Mouse (Mus musculus) MEL (cell line): ENCODE measurements around the gene Mad2l2. TPM values are rescaled to one million over a fixed set of nuclear protein-coding genes. Genes with fewer than 3 reads are reported as not detected.

ENCODE experiments used
- DNase-seq: peaks from one replicate; pipeline ENCODE4 v3.0.0; 2011; ENCODE audit warnings: low read depth, low spot score
- H3K27ac ChIP-seq: 2 replicates; pipeline ENCODE4 v1.5.1; 2012; ENCODE audit warnings: low read depth, mild to moderate bottlenecking, control low read depth, low read length, moderate library complexity; ENCODE audit not compliant: control insufficient read depth
- H3K27me3 ChIP-seq, 2 experiments: fragments of 150-350 bp in 1 of 2; sonication (generic) in 1 of 2; 2 replicates each; pipeline ENCODE4 v1.6.1; 2012; ENCODE audit warnings: low read length in 2 of 2, mild to moderate bottlenecking in 2 of 2, improper control_type of control experiment in 1 of 2, moderate library complexity in 1 of 2; ENCODE audit not compliant: insufficient read depth in 2 of 2, control insufficient read depth in 1 of 2
- H3K36me3 ChIP-seq, 2 experiments: 2 replicates each; pipeline ENCODE4 v1.6.1; 2012 to 2014; ENCODE audit warnings: low read length in 2 of 2, improper control_type of control experiment in 1 of 2, inconsistent platforms in 1 of 2, mild to moderate bottlenecking in 1 of 2; ENCODE audit not compliant: insufficient read depth in 2 of 2, control insufficient read depth in 1 of 2
- H3K4me1 ChIP-seq, 2 experiments: fragments of 150-350 bp in 1 of 2; sonication (generic) in 1 of 2; 2 replicates each; pipeline ENCODE4 v1.6.1; 2012; ENCODE audit warnings: low read length in 2 of 2, improper control_type of control experiment in 1 of 2, mild to moderate bottlenecking in 1 of 2; ENCODE audit not compliant: insufficient read depth in 2 of 2, control insufficient read depth in 1 of 2
- H3K4me3 ChIP-seq, 2 experiments: fragments of 150-350 bp in 1 of 2; sonication (generic) in 1 of 2; 2 replicates each; pipeline ENCODE4 v1.5.1; 2012; ENCODE audit warnings: low read depth in 2 of 2, low read length in 2 of 2, mild to moderate bottlenecking in 2 of 2, moderate library complexity in 2 of 2, control low read depth in 1 of 2, improper control_type of control experiment in 1 of 2; ENCODE audit not compliant: control insufficient read depth in 1 of 2, insufficient read depth in 1 of 2
- H3K79me2 ChIP-seq: 2 replicates; pipeline ENCODE4 v1.6.1; 2012; ENCODE audit warnings: mild to moderate bottlenecking, low read length, moderate library complexity; ENCODE audit not compliant: control insufficient read depth, poor library complexity, insufficient read depth
- H3K9ac ChIP-seq: 2 replicates; pipeline ENCODE4 v1.6.1; 2012; ENCODE audit warnings: low read depth, mild to moderate bottlenecking, control low read depth, low read length, moderate library complexity; ENCODE audit not compliant: control insufficient read depth, poor library complexity, severe bottlenecking
- H3K9me3 ChIP-seq: fragments of 150-350 bp; sonication (generic); replicated peaks from 2 replicates; pipeline ENCODE4 v1.6.1; 2012; ENCODE audit warnings: mild to moderate bottlenecking, low read length, improper control_type of control experiment, moderate library complexity; ENCODE audit not compliant: insufficient read depth
- CHD1 ChIP-seq: IDR thresholded peaks from 2 replicates; pipeline ENCODE4 v1.6.1; 2012; ENCODE audit warnings: low read depth, mild to moderate bottlenecking, inconsistent platforms, low read length, improper control_type of control experiment
- CHD2 ChIP-seq: IDR thresholded peaks from 2 replicates; pipeline ENCODE4 v1.6.1; 2011; ENCODE audit warnings: low read length, improper control_type of control experiment
- CTCF ChIP-seq, 3 experiments: IDR thresholded peaks in 2 of 3; conservative IDR thresholded peaks in 1 of 3; 2 replicates each; pipeline ENCODE4 v1.5.1; 2011 to 2012; ENCODE audit warnings: low read length in 3 of 3, low read depth in 2 of 3, mild to moderate bottlenecking in 2 of 3, improper control_type of control experiment in 1 of 3, inconsistent platforms in 1 of 3, mixed read lengths in 1 of 3, moderate library complexity in 1 of 3; ENCODE audit not compliant: control insufficient read depth in 1 of 3, insufficient read depth in 1 of 3, poor library complexity in 1 of 3, severe bottlenecking in 1 of 3
- E2F4 ChIP-seq: IDR thresholded peaks from 2 replicates; pipeline ENCODE4 v1.6.1; 2011; ENCODE audit warnings: low read depth, low read length, improper control_type of control experiment, borderline replicate concordance
- ELF1 ChIP-seq: IDR thresholded peaks from 2 replicates; pipeline ENCODE4 v1.6.1; 2014; ENCODE audit warnings: low read depth, mild to moderate bottlenecking, inconsistent platforms, low read length, improper control_type of control experiment, moderate library complexity
- EP300 ChIP-seq, 2 experiments: IDR thresholded peaks; 2 replicates each; pipeline ENCODE4 v1.6.1; 2011; ENCODE audit warnings: improper control_type of control experiment in 2 of 2, low read length in 2 of 2, low read depth in 1 of 2, mild to moderate bottlenecking in 1 of 2
- GABPA ChIP-seq: IDR thresholded peaks from 2 replicates; pipeline ENCODE4 v1.6.1; 2012; ENCODE audit warnings: low read depth, mild to moderate bottlenecking, inconsistent platforms, low read length, improper control_type of control experiment, moderate library complexity
- HCFC1 ChIP-seq: IDR thresholded peaks from 2 replicates; pipeline ENCODE4 v1.6.1; 2012; ENCODE audit warnings: low read depth, mild to moderate bottlenecking, inconsistent platforms, low read length, improper control_type of control experiment, moderate library complexity
- JUND ChIP-seq: IDR thresholded peaks from 2 replicates; pipeline ENCODE4 v1.6.1; 2011; ENCODE audit warnings: low read depth, mild to moderate bottlenecking, improper control_type of control experiment, low read length
- MAFK ChIP-seq: IDR thresholded peaks from 2 replicates; pipeline ENCODE4 v1.6.1; 2011; ENCODE audit warnings: low read depth, mild to moderate bottlenecking, low read length, improper control_type of control experiment, borderline replicate concordance
- MAX ChIP-seq: IDR thresholded peaks from 2 replicates; pipeline ENCODE4 v1.6.1; 2011; ENCODE audit warnings: low read length, improper control_type of control experiment
- MAZ ChIP-seq: IDR thresholded peaks from 2 replicates; pipeline ENCODE4 v1.6.1; 2012; ENCODE audit warnings: low read depth, mild to moderate bottlenecking, inconsistent platforms, low read length, improper control_type of control experiment
- MEF2A ChIP-seq: IDR thresholded peaks from 2 replicates; pipeline ENCODE4 v1.6.1; 2014; ENCODE audit warnings: low read depth, mild to moderate bottlenecking, inconsistent platforms, low read length, improper control_type of control experiment; ENCODE audit not compliant: poor library complexity, insufficient replicate concordance, severe bottlenecking; ENCODE audit errors: extremely low read depth
- MXI1 ChIP-seq: IDR thresholded peaks from 2 replicates; pipeline ENCODE4 v1.6.1; 2011; ENCODE audit warnings: mild to moderate bottlenecking, low read depth, low read length, improper control_type of control experiment
- MYC ChIP-seq: IDR thresholded peaks from 2 replicates; pipeline ENCODE4 v1.6.1; 2011; ENCODE audit warnings: low read depth, mild to moderate bottlenecking, low read length, improper control_type of control experiment, moderate library complexity
- NRF1 ChIP-seq: IDR thresholded peaks from 2 replicates; pipeline ENCODE4 v1.6.1; 2014; ENCODE audit warnings: low read depth, mild to moderate bottlenecking, inconsistent platforms, low read length, improper control_type of control experiment, moderate library complexity; ENCODE audit not compliant: poor library complexity, insufficient read depth, severe bottlenecking
- POLR2A ChIP-seq, 2 experiments: IDR thresholded peaks; 2 replicates each; pipeline ENCODE4 v1.6.1; 2011 to 2012; ENCODE audit warnings: low read length in 2 of 2, mild to moderate bottlenecking in 2 of 2, control low read depth in 1 of 2, improper control_type of control experiment in 1 of 2, low read depth in 1 of 2, moderate library complexity in 1 of 2; ENCODE audit not compliant: control insufficient read depth in 1 of 2, insufficient read depth in 1 of 2, poor library complexity in 1 of 2
- RAD21 ChIP-seq: IDR thresholded peaks from 2 replicates; pipeline ENCODE4 v1.6.1; 2011; ENCODE audit warnings: mild to moderate bottlenecking, low read depth, low read length, improper control_type of control experiment
- RCOR1 ChIP-seq: IDR thresholded peaks from 2 replicates; pipeline ENCODE4 v1.6.1; 2012; ENCODE audit warnings: low read depth, mild to moderate bottlenecking, inconsistent platforms, low read length, improper control_type of control experiment
- SIN3A ChIP-seq: IDR thresholded peaks from 2 replicates; pipeline ENCODE4 v1.6.1; 2012; ENCODE audit warnings: low read length, improper control_type of control experiment, inconsistent platforms
- SMC3 ChIP-seq: IDR thresholded peaks from 2 replicates; pipeline ENCODE4 v1.6.1; 2011; ENCODE audit warnings: low read depth, low read length, improper control_type of control experiment
- TAL1 ChIP-seq: IDR thresholded peaks from 2 replicates; pipeline ENCODE4 v1.6.1; 2012; ENCODE audit warnings: mild to moderate bottlenecking, inconsistent platforms, low read length, moderate library complexity, mixed read lengths
- TCF12 ChIP-seq: IDR thresholded peaks from 2 replicates; pipeline ENCODE4 v1.6.1; 2014; ENCODE audit warnings: low read depth, mild to moderate bottlenecking, inconsistent platforms, low read length, improper control_type of control experiment, moderate library complexity
- USF1 ChIP-seq: IDR thresholded peaks from 2 replicates; pipeline ENCODE4 v1.6.1; 2014; ENCODE audit warnings: low read depth, mild to moderate bottlenecking, inconsistent platforms, low read length, improper control_type of control experiment, moderate library complexity
- USF2 ChIP-seq, 2 experiments: IDR thresholded peaks; 2 replicates each; pipeline ENCODE4 v1.6.1; 2011 to 2012; ENCODE audit warnings: improper control_type of control experiment in 2 of 2, low read length in 2 of 2, borderline replicate concordance in 1 of 2, inconsistent platforms in 1 of 2, low read depth in 1 of 2, mild to moderate bottlenecking in 1 of 2; ENCODE audit not compliant: insufficient read depth in 1 of 2
- polyA plus RNA-seq, 2 experiments: library from polyadenylated mRNA; stranded (reverse) in 1 of 2; unstranded in 1 of 2; fragments of >175 nt in 1 of 2; fragments of >200 nt in 1 of 2; gene quantifications; 2 replicates each; pipeline versions ENCODE4 v1.2.1 to v1.2.4; 2012; ENCODE audit warnings: low replicate concordance in 2 of 2, low read depth in 1 of 2; ENCODE audit not compliant: insufficient read length in 2 of 2, insufficient read depth in 1 of 2, missing spikeins in 1 of 2
- total RNA-seq: library from RNA; depleted of rRNA; stranded (reverse); fragments of 300-350 nt; gene quantifications from 2 replicates; pipeline ENCODE4 v1.2.3, GENCODE M21; 2012

The Mad2l2 gene
- total and polyA plus RNA-seq, 3 experiments, result 28.6 to 44.8 TPM; not detected in 1

- TF ChIP-seq POLR2A (IDR thresholded peaks at IDR 0.05; ENCODE audit: control insufficient read depth in 1 of 2, insufficient read depth in 1 of 2, low read depth in 1 of 2, low read length in 2 of 2, poor library complexity in 1 of 2) (peak; percentile 50 to 56; a peak in 2 of 4 replicates), CHD1 (no peak), ELF1 (peak; percentile 76), SMC3 (no peak), MAFK (no peak), NRF1 (peak; percentile 50; the same call in 1 of the 2 replicates), MAX (peak; percentile 96), E2F4 (no peak), USF1 (peak; percentile 99), MYC (0 out of 2 replicates have a peak, but pooled peaks have one; percentile 50), JUND (no peak), TCF12 (0 out of 2 replicates have a peak, but pooled peaks have one; percentile 7), CHD2 (no peak)
These were observed 42.2 kb upstream of the Mad2l2 start, which contains the start of gene Agtrap (continued) for GRCm38 (mm10) chr4:148087907-148088527.

DNA sequence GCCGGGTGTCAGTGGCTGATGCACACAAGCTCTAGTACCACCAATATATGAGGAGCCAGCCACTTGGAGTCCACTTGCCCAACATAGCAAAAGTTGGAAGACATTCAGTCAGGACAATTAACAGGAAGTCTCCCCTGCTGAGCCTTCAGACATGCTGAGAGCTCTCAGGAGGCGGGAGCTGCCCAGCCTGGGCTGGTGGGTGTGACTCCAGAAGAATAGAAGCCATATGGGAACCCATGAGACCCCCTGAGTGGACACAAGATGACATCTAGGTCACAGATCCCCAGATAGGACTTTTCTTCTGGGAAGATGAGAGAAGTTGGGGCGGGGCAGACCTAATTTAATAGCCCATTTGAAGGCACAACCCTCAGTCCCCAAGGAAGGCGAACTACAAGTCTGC, 41.0 kb upstream of the Mad2l2 start:
- no peak overlapping the region for H3K4me3 ChIP-seq
- H3K79me2 ChIP-seq, result peaks cover 6% of the 10 kb centered on the region
- H3K4me1 ChIP-seq, result no peaks in the 10 kb centered on the region
- H3K9me3 ChIP-seq, result no peaks in the 10 kb centered on the region
- H3K9ac ChIP-seq, result no peak overlapping the region
- no peak overlapping the region for H3K27ac ChIP-seq
- DNase-seq, result no peak
- peaks cover 0 to 4% of the 10 kb centered on the region in 2 experiments; a peak in 2 of 4 replicates for H3K36me3 ChIP-seq
- no peak for TF ChIP-seq EP300 (IDR thresholded peaks at IDR 0.05; ENCODE audit: low read depth in 1 of 2, low read length in 2 of 2)
- no peak for TF ChIP-seq MAZ
- H3K27me3 ChIP-seq, result no peaks in the 10 kb centered on the region

DNA sequence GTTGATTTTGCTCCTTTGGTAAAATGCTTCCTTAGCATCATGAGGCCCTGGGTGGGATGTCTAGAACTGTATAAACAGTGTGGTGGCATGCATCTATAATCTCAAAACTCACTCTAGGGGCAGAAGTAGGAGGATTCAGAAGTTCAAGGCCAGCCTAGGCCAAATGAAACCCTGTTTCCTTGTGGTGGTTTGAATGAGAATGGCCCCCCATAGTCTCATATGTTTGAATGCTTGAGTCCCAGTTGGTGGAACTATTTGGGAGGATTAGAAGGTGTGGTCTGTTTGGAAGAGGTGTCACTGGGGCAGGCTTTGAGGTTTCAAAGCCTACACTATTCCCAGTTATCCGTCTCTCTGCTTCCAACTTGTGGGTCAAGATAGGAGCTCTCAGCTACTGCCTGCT, 39.0 kb upstream of the Mad2l2 start:
- TF ChIP-seq USF2 (IDR thresholded peaks at IDR 0.05; ENCODE audit: borderline replicate concordance in 1 of 2, insufficient read depth in 1 of 2, low read depth in 1 of 2, low read length in 2 of 2), result no peak
- no peak for TF ChIP-seq RCOR1
- TF ChIP-seq MYC, result no peak
- TF ChIP-seq HCFC1, result no peak
- TF ChIP-seq MAFK, result no peak
- no peak for TF ChIP-seq TAL1
- TF ChIP-seq SMC3, result no peak
- TF ChIP-seq MXI1, result no peak
- TF ChIP-seq USF1, result no peak
- TF ChIP-seq MEF2A, result no peak
- no peak for TF ChIP-seq CHD1
- no peak for TF ChIP-seq POLR2A (IDR thresholded peaks at IDR 0.05; ENCODE audit: control insufficient read depth in 1 of 2, insufficient read depth in 1 of 2, low read depth in 1 of 2, low read length in 2 of 2, poor library complexity in 1 of 2)
- TF ChIP-seq CTCF (IDR thresholded peaks at IDR 0.05 in 2 of 3, conservative IDR thresholded peaks at IDR 0.05 in 1 of 3; ENCODE audit: control insufficient read depth in 1 of 3, insufficient read depth in 1 of 3, low read depth in 2 of 3, low read length in 3 of 3, poor library complexity in 1 of 3, severe bottlenecking in 1 of 3), result no peak
- no peak for TF ChIP-seq ELF1
- TF ChIP-seq E2F4, result no peak
- TF ChIP-seq RAD21, result no peak
- TF ChIP-seq TCF12, result no peak
- no peak for TF ChIP-seq EP300 (IDR thresholded peaks at IDR 0.05; ENCODE audit: low read depth in 1 of 2, low read length in 2 of 2)
- no peak for TF ChIP-seq GABPA
- no peak for TF ChIP-seq SIN3A
- TF ChIP-seq, all 39 proteins: peak for 0
- peaks cover 6% of the 10 kb centered on the region for H3K79me2 ChIP-seq
- H3K9me3 ChIP-seq, result no peaks in the 10 kb centered on the region
- H3K27me3 ChIP-seq, result no peaks in the 10 kb centered on the region
- H3K9ac ChIP-seq, result no peak overlapping the region
- DNase-seq, result no peak
- no peak overlapping the region for H3K27ac ChIP-seq
- H3K4me1 ChIP-seq, result no peaks in the 10 kb centered on the region
- H3K36me3 ChIP-seq, result peaks cover 0 to 4% of the 10 kb centered on the region in 2 experiments; a peak in 2 of 4 replicates
- H3K4me3 ChIP-seq, result no peak overlapping the region
